Mouse (Mus musculus): ENCODE measurements around the gene Pde4d. TPM values are rescaled to one million over a fixed set of nuclear protein-coding genes. Genes with fewer than 3 reads are reported as not detected.
"Not testable (repeated sequence)": the region's sequence is repeated elsewhere in the genome, so short reads cannot be mapped to it uniquely, and the experiment has no call there.

Gene Pde4d
- total RNA-seq, 2 experiments from 2014 or later = 37.4 to 43.6 TPM

DNA sequence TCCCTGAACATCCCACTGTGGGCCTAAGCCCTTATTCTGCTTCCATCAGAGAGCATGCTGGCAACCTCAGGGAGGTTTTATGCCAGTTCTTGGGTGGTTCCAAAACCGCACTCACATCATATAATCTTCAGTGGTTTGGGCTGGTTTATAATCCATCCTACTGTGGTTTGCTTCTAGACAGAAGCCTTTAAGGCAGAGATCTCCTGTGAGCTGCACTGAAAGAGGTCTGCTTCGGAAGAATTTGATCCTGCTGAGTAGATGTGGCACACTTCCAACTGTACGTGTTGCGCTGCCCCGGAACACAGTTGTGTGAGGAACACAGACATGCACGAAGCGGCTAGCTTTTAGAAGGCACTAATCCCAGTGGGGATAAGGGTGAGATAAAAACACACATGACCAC, 236.1 kb downstream of the Pde4d start:
- no peak for DNase-seq
- intact Hi-C loops (cut with DNase I) = no loop called here

DNA sequence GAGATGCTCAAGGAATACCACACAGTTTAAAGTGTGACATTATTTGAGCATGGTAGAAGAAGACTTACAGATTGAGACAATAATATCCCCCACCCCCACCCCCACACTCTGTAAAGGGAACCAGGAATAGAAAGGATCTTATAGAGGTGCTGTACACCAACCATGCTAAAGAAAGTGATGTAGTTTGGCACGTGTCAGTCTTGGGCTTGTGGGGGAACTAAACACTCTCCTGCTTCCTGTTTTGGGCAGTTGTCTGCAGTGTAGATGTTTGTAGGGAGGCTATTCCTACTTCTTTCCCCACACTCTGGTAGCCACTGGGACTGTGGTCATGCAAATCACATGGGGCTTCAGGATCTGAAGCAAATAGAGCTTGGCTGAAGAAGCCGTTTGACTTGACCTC, 236.5 kb downstream of the Pde4d start:
- intact Hi-C loops (cut with DNase I) = no loop called here
- no peak for DNase-seq

DNA sequence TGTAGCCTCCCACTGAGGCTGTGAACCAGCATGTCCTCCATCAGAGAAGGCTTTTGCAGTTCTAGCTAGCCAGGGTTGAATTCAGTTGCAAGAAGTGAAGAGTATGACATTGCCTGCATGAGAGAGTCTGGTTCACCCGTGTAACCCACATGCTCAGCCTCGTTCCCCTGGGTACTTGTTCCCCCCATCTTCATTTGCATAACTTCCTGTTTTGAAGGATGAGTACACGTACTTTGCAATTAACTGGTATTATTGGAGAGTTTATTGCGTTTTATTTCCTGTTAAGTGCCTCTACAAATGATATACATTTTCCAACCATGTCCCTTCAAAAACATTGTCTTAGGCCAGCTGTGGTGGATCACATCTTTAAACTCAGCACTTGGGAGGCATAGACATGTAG, 237.1 kb downstream of the Pde4d start:
- intact Hi-C loops (cut with DNase I) = no loop called here
- DNase-seq = no peak

GRCm38 (mm10) chr13:108692883-108693550, 243.3 kb downstream of the Pde4d start:
- intact Hi-C loops (cut with DNase I) = no loop called here
- no peak for DNase-seq

- no peak for DNase-seq
- intact Hi-C loops (cut with DNase I) = no loop called here
These were observed 255.7 kb downstream of the Pde4d start for GRCm38 (mm10) chr13:108705441-108705840.

DNA sequence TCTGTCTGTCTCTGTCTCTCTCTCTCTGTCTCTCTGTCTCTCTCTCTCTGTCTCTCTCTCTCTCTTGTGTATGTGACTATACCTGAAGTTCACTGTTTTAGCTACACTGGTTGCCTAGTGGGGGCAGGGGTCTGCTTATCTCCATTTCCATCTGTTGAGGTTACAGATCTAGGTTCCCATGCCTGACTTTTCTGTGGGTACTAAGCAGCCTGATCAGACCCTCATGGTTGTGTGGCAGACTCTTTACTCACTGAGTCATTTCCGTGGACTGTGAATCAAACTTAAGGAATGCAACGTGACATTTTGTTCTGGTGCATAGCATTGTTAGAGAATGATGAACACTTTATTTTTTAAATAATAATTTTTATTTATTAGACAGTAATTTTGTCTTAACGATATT, 264.3 kb downstream of the Pde4d start:
- DNase-seq = no peak
- intact Hi-C loops (cut with DNase I) = no loop called here

DNA sequence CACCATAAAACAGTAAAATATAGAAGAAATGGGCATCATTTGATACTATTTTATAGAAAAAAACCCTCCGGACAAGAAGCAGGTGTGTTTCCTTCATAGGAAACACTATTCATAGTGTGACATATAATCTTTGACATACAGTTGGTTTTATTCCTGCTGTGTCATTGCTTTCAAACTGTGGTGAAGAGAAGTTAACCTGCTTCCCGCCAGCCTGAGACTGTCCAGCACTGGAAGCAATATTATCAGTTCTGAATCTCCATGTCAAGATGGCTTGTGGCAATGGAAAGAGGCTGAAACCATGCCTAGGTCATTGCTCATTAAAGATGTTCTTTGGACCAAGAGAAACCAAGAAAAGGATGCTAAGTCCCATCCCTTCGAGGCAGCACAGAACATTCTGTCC, 265.3 kb downstream of the Pde4d start:
- DNase-seq = no peak
- intact Hi-C loops (cut with DNase I) = no loop called here

DNA sequence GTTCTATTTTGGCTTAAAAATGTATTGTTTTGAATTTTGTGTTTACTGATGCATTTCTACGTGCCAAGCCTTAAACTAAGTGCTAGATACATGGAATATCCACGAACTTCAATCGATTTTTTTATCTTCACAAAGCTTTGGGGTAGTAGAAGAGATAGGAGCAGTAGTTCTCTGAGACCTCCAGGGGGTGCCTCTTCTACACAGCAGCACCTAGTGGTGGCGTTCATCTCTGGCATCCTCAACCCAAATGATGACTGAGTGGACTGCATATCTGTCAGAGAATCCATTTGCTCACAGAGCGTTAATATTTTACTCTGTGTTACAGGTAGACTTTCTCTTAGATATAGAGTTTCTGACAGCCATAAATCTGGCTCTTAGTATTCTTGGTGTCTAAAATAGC, 272.5 kb downstream of the Pde4d start:
- DNase-seq = peak; percentile 4 to 21
- intact Hi-C loops (cut with DNase I) = loop anchor here (5.0 kb wide), 1 partner anchor 490 kb away; no protein-coding TSS in a partner anchor

GRCm38 (mm10) chr13:108734356-108734755, 284.6 kb downstream of the Pde4d start:
- DNase-seq; intact Hi-C loops (cut with DNase I): not testable (repeated sequence)

- DNase-seq = no peak
These were observed 301.6 kb downstream of the Pde4d start for GRCm38 (mm10) chr13:108751155-108751840.

GRCm38 (mm10) chr13:108757477-108757876, 307.7 kb downstream of the Pde4d start:
- intact Hi-C loops (cut with DNase I) = no loop called here
- DNase-seq = no peak

More at GRCm38 (mm10) chr13:108751155-108751840, 301.6 kb downstream of the Pde4d start:
- intact Hi-C loops (cut with DNase I) = no loop called here

DNA sequence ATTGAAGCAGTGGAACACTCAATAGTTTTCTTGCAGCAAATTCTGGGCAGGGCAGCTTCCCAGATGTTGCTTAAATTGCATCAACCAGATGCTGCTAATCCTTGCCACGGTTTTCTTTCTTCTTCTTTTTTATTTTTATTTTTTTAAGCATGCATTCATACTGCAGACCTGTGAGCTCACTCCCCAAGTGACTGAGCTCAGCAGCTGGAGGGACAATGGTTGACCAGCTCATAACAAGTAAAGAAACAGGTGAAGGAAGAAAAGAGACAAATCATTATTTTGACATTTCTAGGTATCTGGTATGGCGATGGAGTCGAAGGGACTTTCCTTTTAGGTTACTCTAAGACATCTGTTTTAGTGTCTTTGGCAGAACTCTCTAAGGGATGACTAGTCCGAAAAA, 308.6 kb downstream of the Pde4d start:
- DNase-seq = no peak
- intact Hi-C loops (cut with DNase I) = no loop called here

GRCm38 (mm10) chr13:108759140-108759539, 309.4 kb downstream of the Pde4d start:
- intact Hi-C loops (cut with DNase I) = no loop called here
- no peak for DNase-seq

GRCm38 (mm10) chr13:108763295-108763694, 313.5 kb downstream of the Pde4d start:
- no peak for DNase-seq
- intact Hi-C loops (cut with DNase I) = no loop called here

DNA sequence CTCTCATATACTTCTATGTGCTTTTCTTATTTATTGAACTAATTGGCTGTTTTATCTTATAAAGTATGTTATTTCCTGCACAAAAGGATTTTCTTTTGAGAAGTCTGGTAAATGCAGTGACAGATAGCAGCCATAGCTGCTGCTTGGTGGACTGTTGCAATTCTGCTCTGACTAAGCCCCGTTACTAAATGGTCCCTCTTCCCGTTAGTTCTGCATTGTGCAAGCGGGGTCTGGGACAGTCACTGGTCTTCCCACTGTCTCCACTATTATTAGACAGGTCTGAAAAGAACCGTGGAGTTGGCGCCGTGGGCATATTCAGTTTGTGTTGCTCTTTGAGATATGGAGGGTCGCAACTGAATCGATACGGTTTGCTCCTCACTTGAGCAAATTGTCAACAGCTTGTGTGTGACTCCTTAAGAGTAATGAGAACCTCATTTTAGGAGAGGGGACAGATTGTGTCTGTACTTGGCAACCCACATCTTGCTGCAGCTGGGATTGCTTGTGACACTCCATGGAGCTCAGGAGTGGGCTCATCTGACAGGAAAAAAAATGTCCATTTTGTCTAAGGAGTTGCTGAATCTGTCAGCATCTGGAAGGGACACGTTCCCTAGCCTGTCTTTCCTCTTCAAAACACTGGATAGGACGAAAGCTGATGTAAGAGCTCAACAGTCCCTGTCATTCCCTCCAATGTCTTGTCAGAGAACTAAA, 316.4 kb downstream of the Pde4d start:
- DNase-seq = no peak
- intact Hi-C loops (cut with DNase I) = no loop called here

- no peak for DNase-seq
- intact Hi-C loops (cut with DNase I) = no loop called here
These were observed 319.8 kb downstream of the Pde4d start for GRCm38 (mm10) chr13:108769465-108770056.

- intact Hi-C loops (cut with DNase I) = no loop called here
- DNase-seq = no peak
These were observed 322.6 kb downstream of the Pde4d start for GRCm38 (mm10) chr13:108772386-108772785.

DNA sequence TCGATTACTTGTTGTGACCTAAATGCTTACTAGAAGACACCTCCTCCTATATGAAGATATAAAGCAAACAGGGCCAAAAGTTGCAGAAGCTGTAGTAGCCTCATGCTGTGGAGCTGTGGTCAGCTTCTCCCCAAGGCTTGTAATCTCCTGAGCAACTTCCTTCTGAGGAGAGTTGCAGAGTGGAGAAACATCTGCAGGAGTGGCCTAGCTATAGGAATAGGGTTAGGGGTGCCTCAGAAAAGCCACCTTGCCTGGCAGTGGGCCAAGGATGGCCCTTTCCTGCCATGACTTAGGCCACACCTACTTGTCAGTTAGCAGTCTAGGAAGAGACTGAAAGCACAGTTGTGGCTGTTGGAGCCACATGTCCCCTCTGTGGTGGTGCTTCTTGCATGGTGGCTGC, 325.2 kb downstream of the Pde4d start:
- DNase-seq = peak in 1 of 2 experiments; percentile 1
- intact Hi-C loops (cut with DNase I) = no loop called here

- intact Hi-C loops (cut with DNase I) = no loop called here
- DNase-seq = no peak
These were observed 326.1 kb downstream of the Pde4d start for GRCm38 (mm10) chr13:108775882-108776281.

GRCm38 (mm10) chr13:108797620-108798019, 347.9 kb downstream of the Pde4d start:
- DNase-seq; intact Hi-C loops (cut with DNase I): not testable (repeated sequence)

- intact Hi-C loops (cut with DNase I) = no loop called here
- no peak for DNase-seq
These were observed 359.4 kb downstream of the Pde4d start for GRCm38 (mm10) chr13:108809191-108809590.

Measured in heart, postnatal 36 days (tissue).